Mouse (Mus musculus) midbrain, embryonic 16.5 days (tissue): ENCODE measurements at regions not wholly inside any gene's neighbourhood (a gene's known extent, or its start where the extent isn't known, plus 50 kb on each side); places are given as distances from the start of the nearest gene placed in this dataset.

Experiments used
- ATAC-seq: fragments of 200-750 bp; cut with Nextera tagmentation; 2 replicates; pipeline ENCODE4 v1.8.0; 2017; ENCODE audit warnings: moderate TSS enrichment
- H3K27ac ChIP-seq: fragments of 300-500 bp; sonication (generic); 2 replicates; pipeline ENCODE4 v1.5.1; 2014; ENCODE audit warnings: mild to moderate bottlenecking, low read length, mixed read lengths
- H3K27me3 ChIP-seq: fragments of 300-500 bp; sonication (generic); 2 replicates; pipeline ENCODE4 v1.6.1; 2014; ENCODE audit warnings: low read depth, low read length, mixed read lengths; ENCODE audit not compliant: control insufficient read depth, insufficient read depth
- H3K36me3 ChIP-seq: fragments of 300-500 bp; sonication (generic); 2 replicates; pipeline ENCODE4 v1.6.1; 2014; ENCODE audit warnings: mild to moderate bottlenecking, low read length, moderate library complexity, mixed read lengths; ENCODE audit not compliant: control insufficient read depth, insufficient read depth
- H3K4me1 ChIP-seq: fragments of 300-500 bp; sonication (generic); 2 replicates; pipeline ENCODE4 v1.6.1; 2014; ENCODE audit warnings: mild to moderate bottlenecking, low read length, mixed read lengths; ENCODE audit not compliant: control insufficient read depth, insufficient read depth
- H3K4me2 ChIP-seq: fragments of 300-500 bp; sonication (generic); 2 replicates; pipeline ENCODE4 v1.6.1; 2014; ENCODE audit warnings: mild to moderate bottlenecking, low read length, mixed read lengths
- H3K4me3 ChIP-seq: fragments of 300-500 bp; sonication (generic); 2 replicates; pipeline ENCODE4 v1.5.1; 2014; ENCODE audit warnings: low read depth, mild to moderate bottlenecking, low read length, moderate library complexity, mixed read lengths
- H3K9ac ChIP-seq: fragments of 300-500 bp; sonication (generic); 2 replicates; pipeline ENCODE4 v1.6.1; 2014; ENCODE audit warnings: low read depth, low read length, mixed read lengths
- H3K9me3 ChIP-seq: fragments of 300-500 bp; sonication (generic); replicated peaks from 2 replicates; pipeline ENCODE4 v1.6.1; 2014; ENCODE audit warnings: mild to moderate bottlenecking, low read length, mixed read lengths; ENCODE audit not compliant: control insufficient read depth, poor library complexity, severe bottlenecking
- WGBS: fragments of 180-500 bp; shearing (Covaris S2); extraction: QIAGEN DNeasy Blood & Tissue Kit; methylation state at CpG from one replicate; pipeline ENCODE4 v1.1.7; 2014; 5-methylcytosine and 5-hydroxymethylcytosine counted together

- no peaks in the 10 kb centered on the region for H3K36me3 ChIP-seq
- peaks cover 16% of the 10 kb centered on the region; the same call in 1 of the 2 replicates for H3K4me1 ChIP-seq
- no peaks in the 10 kb centered on the region for H3K9me3 ChIP-seq
- no peak overlapping the region for H3K27ac ChIP-seq
- H3K9ac ChIP-seq: no peak overlapping the region
- H3K27me3 ChIP-seq: no peaks in the 10 kb centered on the region
- no peak overlapping the region for H3K4me3 ChIP-seq
- WGBS: 80% methylated on average over 4 of the region's 4 CpGs
- no peak overlapping the region for H3K4me2 ChIP-seq
- ATAC-seq: no peak
Observed at GRCm38 (mm10) chr4:140358846-140359245, 112.3 kb upstream of the Igsf21 start.

GRCm38 (mm10) chr4:140358103-140358502 lies 111.5 kb upstream of the Igsf21 start:
- no peak for ATAC-seq
- Histone ChIP-seq H3K4me2 (no peak overlapping the region), H3K9ac (no peak overlapping the region), H3K36me3 (no peaks in the 10 kb centered on the region), H3K27me3 (no peaks in the 10 kb centered on the region), H3K27ac (no peak overlapping the region), H3K9me3 (no peaks in the 10 kb centered on the region), H3K4me3 (no peak overlapping the region), H3K4me1 (peaks cover 16% of the 10 kb centered on the region; the same call in 1 of the 2 replicates)
- 12% methylated on average over 5 of the region's 5 CpGs for WGBS

DNA sequence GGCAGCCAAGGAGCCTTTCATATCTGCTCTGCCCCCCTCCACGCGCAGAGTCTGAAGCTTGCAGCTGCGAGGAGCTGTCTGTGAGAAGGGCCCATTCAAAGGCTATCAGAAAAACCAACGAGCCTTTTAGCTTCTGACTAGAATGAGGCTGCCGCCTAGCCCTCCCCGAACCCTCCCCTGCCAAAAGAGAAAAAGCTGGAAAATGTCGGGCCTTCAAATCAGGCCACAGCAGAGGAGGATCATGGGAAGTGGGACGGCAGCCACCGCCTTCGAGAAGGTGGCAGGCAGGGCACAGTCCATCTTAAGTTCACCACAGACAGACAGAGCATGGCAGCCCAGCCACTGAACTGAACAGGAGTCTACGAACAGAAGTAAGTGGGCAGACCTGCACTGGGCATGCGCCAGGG lies 108.6 kb upstream of the Igsf21 start:
- Histone ChIP-seq H3K27ac (peak overlapping the region; percentile 74), H3K9me3 (no peaks in the 10 kb centered on the region), H3K4me3 (no peak overlapping the region), H3K36me3 (no peaks in the 10 kb centered on the region), H3K9ac (peak overlapping the region; percentile 2; the same call in 1 of the 2 replicates), H3K4me1 (peaks cover 13% of the 10 kb centered on the region; the same call in 1 of the 2 replicates), H3K4me2 (no peak overlapping the region), H3K27me3 (no peaks in the 10 kb centered on the region)
- whole genome bisulfite sequencing: 36% methylated on average over 12 of the region's 12 CpGs
- ATAC-seq: peak; percentile 43; the same call in 1 of the 2 replicates

DNA sequence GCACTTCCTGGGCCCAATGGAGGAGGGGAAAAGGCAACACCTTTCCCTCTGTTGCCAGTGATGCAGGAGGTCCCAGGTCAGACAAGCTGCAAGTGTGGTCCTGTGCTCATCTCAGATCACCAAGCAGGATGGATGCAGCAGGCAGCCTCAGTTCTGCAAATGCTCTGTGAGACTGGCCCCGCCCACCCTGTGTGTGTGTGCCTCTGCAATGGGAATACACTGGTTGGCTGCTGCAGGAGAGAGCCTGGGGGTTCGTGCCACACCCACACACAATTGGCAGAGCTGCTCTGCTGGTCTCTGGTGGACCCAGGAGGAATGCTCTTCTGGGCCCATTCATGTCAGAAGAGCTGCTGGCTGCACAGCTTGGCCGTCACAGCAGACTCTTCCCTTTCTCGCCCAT lies 102.2 kb upstream of the Igsf21 start:
- H3K9me3 ChIP-seq: no peaks in the 10 kb centered on the region
- no peak for ATAC-seq
- no peak overlapping the region for H3K4me2 ChIP-seq
- H3K27ac ChIP-seq: no peak overlapping the region
- no peak overlapping the region for H3K9ac ChIP-seq
- WGBS: 55% methylated on average over 4 of the region's 4 CpGs
- no peaks in the 10 kb centered on the region for H3K36me3 ChIP-seq
- no peaks in the 10 kb centered on the region for H3K27me3 ChIP-seq
- no peak overlapping the region for H3K4me3 ChIP-seq
- peaks cover 3% of the 10 kb centered on the region; the same call in 1 of the 2 replicates for H3K4me1 ChIP-seq

DNA sequence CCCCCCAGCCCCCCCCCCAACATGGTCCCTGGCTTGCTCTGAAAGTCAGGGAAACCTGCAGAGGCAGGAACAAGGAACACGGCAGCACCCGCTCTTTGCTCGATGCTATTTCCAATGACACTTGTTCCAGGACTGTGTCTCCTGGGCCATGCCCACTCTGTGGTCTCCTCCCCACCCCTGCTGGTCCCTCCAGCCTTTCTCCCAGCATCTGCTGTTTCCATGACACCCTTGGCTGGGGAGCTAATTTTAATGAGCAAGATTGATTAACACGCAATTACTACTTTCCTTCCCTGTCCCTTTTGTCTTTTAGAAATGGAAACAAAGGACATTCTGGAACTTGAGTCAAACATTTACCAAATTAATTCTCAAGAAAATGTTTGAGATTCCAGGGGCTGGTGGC lies 83.6 kb upstream of the Igsf21 start:
- no peaks in the 10 kb centered on the region; the same call in 1 of the 2 replicates for H3K4me1 ChIP-seq
- H3K27me3 ChIP-seq: no peaks in the 10 kb centered on the region
- WGBS: 83% methylated on average over 4 of the region's 4 CpGs
- no peaks in the 10 kb centered on the region for H3K9me3 ChIP-seq
- H3K9ac ChIP-seq: no peak overlapping the region
- no peak overlapping the region for H3K4me3 ChIP-seq
- ATAC-seq: no peak
- H3K27ac ChIP-seq: no peak overlapping the region
- no peaks in the 10 kb centered on the region for H3K36me3 ChIP-seq
- no peak overlapping the region for H3K4me2 ChIP-seq

DNA sequence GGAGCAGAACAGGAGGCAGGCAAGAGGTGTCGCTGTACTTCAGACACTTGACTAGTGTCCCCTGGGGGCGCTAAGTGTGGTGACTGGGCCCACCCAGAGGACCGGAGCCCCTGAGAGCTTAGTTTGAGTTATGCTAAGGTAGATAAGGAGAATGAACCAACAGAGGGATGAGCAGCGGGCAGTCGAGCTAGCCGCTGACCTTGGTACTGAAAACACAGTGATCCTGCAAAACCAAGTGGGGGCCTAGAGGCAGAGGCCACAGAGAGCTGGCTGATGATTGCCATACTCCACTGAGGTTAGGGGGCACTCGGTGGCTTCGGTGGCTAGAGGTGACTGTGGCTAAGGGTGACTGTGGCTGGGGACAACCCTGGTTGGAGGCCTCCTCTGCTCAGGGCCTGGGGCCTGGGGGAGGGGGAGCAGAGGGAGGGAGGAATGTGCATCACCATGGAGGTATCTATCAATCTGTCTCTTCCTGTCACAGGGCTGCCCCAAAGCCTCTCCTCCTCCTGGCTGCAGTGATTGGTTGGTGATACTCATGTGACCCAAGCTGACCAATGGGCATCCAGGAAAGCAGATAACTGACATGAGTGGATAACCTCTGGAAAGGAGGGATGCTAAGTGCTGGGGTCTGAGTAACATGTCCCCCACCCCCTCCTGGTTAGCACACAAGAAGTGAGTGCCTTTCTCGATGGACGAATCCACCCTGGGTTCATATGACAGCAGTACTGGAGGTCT lies 80.3 kb upstream of the Igsf21 start:
- Histone ChIP-seq H3K4me1 (no peaks in the 10 kb centered on the region), H3K27me3 (no peaks in the 10 kb centered on the region), H3K4me2 (no peak overlapping the region), H3K9ac (no peak overlapping the region), H3K27ac (no peak overlapping the region), H3K9me3 (no peaks in the 10 kb centered on the region; the same call in 1 of the 2 replicates), H3K4me3 (no peak overlapping the region), H3K36me3 (no peaks in the 10 kb centered on the region)
- ATAC-seq: no peak
- 30% methylated on average over 10 of the region's 10 CpGs for WGBS

DNA sequence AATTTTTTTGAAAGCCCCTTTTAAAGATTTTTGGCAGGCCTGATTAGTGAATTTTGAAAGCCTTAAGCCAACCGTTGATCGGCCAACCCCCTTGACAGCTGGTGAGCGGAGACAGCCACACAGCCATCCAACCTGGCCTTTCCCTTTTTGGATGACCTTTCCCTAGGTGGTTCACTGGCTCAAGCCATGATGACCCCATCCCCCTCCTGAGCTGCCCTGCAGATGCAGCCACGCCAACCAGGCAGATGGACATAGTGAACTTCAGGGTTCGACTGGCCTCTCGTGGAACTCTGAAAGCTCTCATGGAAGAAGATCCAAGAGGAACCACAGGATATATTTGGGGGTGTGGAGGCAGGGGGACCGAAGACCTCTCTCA lies 79.1 kb upstream of the Igsf21 start:
- 85% methylated on average over 7 of the region's 7 CpGs for WGBS
- H3K4me3 ChIP-seq: no peak overlapping the region
- no peak overlapping the region for H3K9ac ChIP-seq
- H3K4me2 ChIP-seq: no peak overlapping the region
- H3K27me3 ChIP-seq: no peaks in the 10 kb centered on the region
- no peak overlapping the region for H3K27ac ChIP-seq
- ATAC-seq: no peak
- no peaks in the 10 kb centered on the region for H3K36me3 ChIP-seq
- H3K9me3 ChIP-seq: no peaks in the 10 kb centered on the region; the same call in 1 of the 2 replicates
- H3K4me1 ChIP-seq: 0 out of 2 replicates have a peak, but pooled peaks cover 2% of the 10 kb centered on the region

- Histone ChIP-seq H3K27ac (no peak overlapping the region), H3K36me3 (no peaks in the 10 kb centered on the region), H3K9ac (no peak overlapping the region), H3K4me1 (0 out of 2 replicates have a peak, but pooled peaks cover 2% of the 10 kb centered on the region), H3K9me3 (no peaks in the 10 kb centered on the region; the same call in 1 of the 2 replicates), H3K27me3 (no peaks in the 10 kb centered on the region), H3K4me3 (no peak overlapping the region), H3K4me2 (no peak overlapping the region)
- ATAC-seq: no peak
- 84% methylated on average over 8 of the region's 8 CpGs for WGBS
Observed at GRCm38 (mm10) chr4:140324971-140325676, 78.5 kb upstream of the Igsf21 start.
